Mouse (Mus musculus) monocyte, adult 59 days (primary cell): ENCODE results near the gene Ifne. TPM values are rescaled to one million over a fixed set of nuclear protein-coding genes. Genes with fewer than 3 reads are reported as not detected.

Experiments
- total RNA-seq, 2 experiments: library from RNA; stranded (reverse); gene quantifications; one replicate each; pipeline ENCODE4 v1.2.4; 2023

Gene Ifne
- total RNA-seq = not detected

GRCm38 (mm10) chr4:88880101-88880500 lies at the start of gene Ifne:
TSS of gene Ifne (minus strand) at chr4:88880201.

GRCm38 (mm10) chr4:88849698-88850097 lies 30.3 kb downstream of the Ifne start, which contains the start of gene Ifna1:
TSS of gene Ifna1 (plus strand) at chr4:88850087.

GRCm38 (mm10) chr4:88841438-88841911 lies 38.5 kb downstream of the Ifne start, which contains the start of gene Ifna4:
TSS of gene Ifna4 (plus strand) at chr4:88841861.

GRCm38 (mm10) chr4:88835225-88835624 lies 44.8 kb downstream of the Ifne start, which contains the start of gene Ifna5:
TSS of gene Ifna5 (plus strand) at chr4:88835525.

Other genes with a start within 250 kb of the Ifne start
- gene C87499, start 245.8 kb downstream of the Ifne start, total RNA-seq = not detected
- gene Ifna13, start 235.7 kb downstream of the Ifne start, total RNA-seq = not detected
- gene Ifna16, start 203.3 kb downstream of the Ifne start, total RNA-seq = not detected
- not detected for gene Ifna2, start 196.3 kb downstream of the Ifne start, total RNA-seq
- not detected for gene Ifnab, start 188.8 kb downstream of the Ifne start, total RNA-seq
- 1 to 10 TPM in 1 of 2 experiments, not detected in 1; 1.6 TPM for gene Gm26566, start 158.4 kb downstream of the Ifne start, total RNA-seq
- 10 to 100 TPM; 72.7 to 83.4 TPM for gene Klhl9, start 157.7 kb downstream of the Ifne start, total RNA-seq
- gene Gm13271, start 125.3 kb downstream of the Ifne start, total RNA-seq = not detected
- not detected for gene Gm13283, start 120.1 kb downstream of the Ifne start, total RNA-seq
- not detected for gene Gm13290, start 106.4 kb downstream of the Ifne start, total RNA-seq
- not detected for gene Gm13289, start 103.3 kb downstream of the Ifne start, total RNA-seq
- gene Gm13272, start 100.4 kb downstream of the Ifne start, total RNA-seq = not detected
- gene Ifnz, start 98.1 kb downstream of the Ifne start, total RNA-seq = not detected
- not detected for gene Gm13276, start 94.5 kb downstream of the Ifne start, total RNA-seq
- gene Gm13277, start 91.6 kb downstream of the Ifne start, total RNA-seq = not detected
- not detected for gene Gm13278, start 88.7 kb downstream of the Ifne start, total RNA-seq
- not detected for gene Gm13275, start 85.7 kb downstream of the Ifne start, total RNA-seq
- gene Gm13279, start 82.8 kb downstream of the Ifne start, total RNA-seq = not detected
- under 1 TPM; 0.42 to 0.91 TPM for gene Gm13285, start 80.5 kb downstream of the Ifne start, total RNA-seq
- not detected for gene Gm13287, start 76.9 kb downstream of the Ifne start, total RNA-seq
- gene Gm13288, start 74.7 kb downstream of the Ifne start, total RNA-seq = not detected
- not detected for gene Ifna7, start 64.0 kb downstream of the Ifne start, total RNA-seq
- gene Ifna11, start 60.2 kb downstream of the Ifne start, total RNA-seq = not detected
- not detected for gene Ifna6, start 52.8 kb downstream of the Ifne start, total RNA-seq
- not detected for gene Ifna5, start 44.7 kb downstream of the Ifne start, total RNA-seq
- gene Ifna4, start 38.3 kb downstream of the Ifne start, total RNA-seq = not detected
- not detected for gene Ifna1, start 30.1 kb downstream of the Ifne start, total RNA-seq